Mouse (Mus musculus) frontal cortex, postnatal 36 days (tissue): ENCODE measurements around the gene Tmem86a.
"Not testable (repeated sequence)": the region's sequence is repeated elsewhere in the genome, so short reads cannot be mapped to it uniquely, and the experiment has no call there.

Source experiments
- DNase-seq, 2 experiments: peaks; one replicate each; pipeline ENCODE4 v3.0.0; 2022; ENCODE audit warnings: low spot score in 2 of 2

Gene Tmem86a

GRCm38 (mm10) chr7:47050366-47050765, at the start of gene Tmem86a:
TSS of gene Tmem86a (plus strand) at chr7:47050601.
- DNase-seq, result peak; percentile 94 to 98

GRCm38 (mm10) chr7:47000644-47000983, 49.8 kb upstream of the Tmem86a start:
- no peak for DNase-seq

GRCm38 (mm10) chr7:47001125-47001899, 49.1 kb upstream of the Tmem86a start:
- DNase-seq, result no peak

- DNase-seq, result no peak
These were observed 48.5 kb upstream of the Tmem86a start for GRCm38 (mm10) chr7:47001900-47002275.

- no peak for DNase-seq
These were observed 46.8 kb upstream of the Tmem86a start for GRCm38 (mm10) chr7:47003411-47004115.

- no peak for DNase-seq
These were observed 43.2 kb upstream of the Tmem86a start for GRCm38 (mm10) chr7:47007109-47007780.

- DNase-seq, result no peak
These were observed 42.6 kb upstream of the Tmem86a start for GRCm38 (mm10) chr7:47007818-47008167.

- peak; percentile 99 to 100 for DNase-seq
These were observed 42.0 kb upstream of the Tmem86a start, which contains the start of gene Spty2d1 for GRCm38 (mm10) chr7:47008168-47008993. TSS of gene Spty2d1 (minus strand) at chr7:47008411.

GRCm38 (mm10) chr7:47013131-47013767, 37.2 kb upstream of the Tmem86a start:
- no peak for DNase-seq

GRCm38 (mm10) chr7:47014564-47015389, 35.6 kb upstream of the Tmem86a start:
- no peak for DNase-seq

GRCm38 (mm10) chr7:47015390-47016065, 34.9 kb upstream of the Tmem86a start:
- peak; percentile 61 to 75 for DNase-seq

- no peak for DNase-seq
These were observed 33.8 kb upstream of the Tmem86a start for GRCm38 (mm10) chr7:47016602-47017001.

- no peak for DNase-seq
These were observed 33.3 kb upstream of the Tmem86a start for GRCm38 (mm10) chr7:47017146-47017545.

- peak; percentile 35 to 68 for DNase-seq
These were observed 30.8 kb upstream of the Tmem86a start for GRCm38 (mm10) chr7:47019641-47020040.

GRCm38 (mm10) chr7:47020956-47021355, 29.4 kb upstream of the Tmem86a start:
- no peak for DNase-seq

GRCm38 (mm10) chr7:47022482-47022881, 27.9 kb upstream of the Tmem86a start:
- no peak for DNase-seq

- DNase-seq, result peak; percentile 84 to 88
These were observed 26.9 kb upstream of the Tmem86a start for GRCm38 (mm10) chr7:47023530-47023929.

- no peak for DNase-seq
These were observed 25.9 kb upstream of the Tmem86a start for GRCm38 (mm10) chr7:47024454-47024853.

- DNase-seq, result no peak
These were observed 25.0 kb upstream of the Tmem86a start for GRCm38 (mm10) chr7:47025429-47025828.

- not testable (repeated sequence) for DNase-seq
These were observed 23.5 kb upstream of the Tmem86a start for GRCm38 (mm10) chr7:47026899-47027298.
